Mouse (Mus musculus): ENCODE results near the gene Smoc1.

Smoc1 gene

GRCm38 (mm10) chr12:81026995-81027942 lies 661 bp downstream of the Smoc1 start:
- no peak for DNase-seq

- DNase-seq, result no peak
Measured at GRCm38 (mm10) chr12:81028291-81028920, 1.8 kb downstream of the Smoc1 start.

GRCm38 (mm10) chr12:81029731-81030130 lies 3.1 kb downstream of the Smoc1 start:
- DNase-seq, result no peak

GRCm38 (mm10) chr12:81031579-81031978 lies 5.0 kb downstream of the Smoc1 start:
- no peak for DNase-seq

- no peak for DNase-seq
Measured at GRCm38 (mm10) chr12:81033389-81034041, 6.9 kb downstream of the Smoc1 start.

- no peak for DNase-seq
Measured at GRCm38 (mm10) chr12:81034042-81034417, 7.4 kb downstream of the Smoc1 start.

- DNase-seq, result no peak
Measured at GRCm38 (mm10) chr12:81035850-81036249, 9.2 kb downstream of the Smoc1 start.

GRCm38 (mm10) chr12:81043616-81044015 lies 17.0 kb downstream of the Smoc1 start:
- no peak for DNase-seq

- no peak for DNase-seq
Measured at GRCm38 (mm10) chr12:81046926-81047325, 20.3 kb downstream of the Smoc1 start.

GRCm38 (mm10) chr12:81049661-81050060 lies 23.1 kb downstream of the Smoc1 start:
- no peak for DNase-seq

GRCm38 (mm10) chr12:81055000-81055705 lies 28.5 kb downstream of the Smoc1 start:
- DNase-seq, result no peak

- DNase-seq, result no peak
Measured at GRCm38 (mm10) chr12:81055811-81056210, 29.2 kb downstream of the Smoc1 start.

- no peak for DNase-seq
Measured at GRCm38 (mm10) chr12:81057619-81058018, 31.0 kb downstream of the Smoc1 start.

GRCm38 (mm10) chr12:81058561-81058960 lies 32.0 kb downstream of the Smoc1 start:
- DNase-seq, result no peak

GRCm38 (mm10) chr12:81061831-81062361 lies 35.3 kb downstream of the Smoc1 start:
- DNase-seq, result no peak

- DNase-seq, result no peak
Measured at GRCm38 (mm10) chr12:81063336-81063955, 36.8 kb downstream of the Smoc1 start.

GRCm38 (mm10) chr12:81074139-81074538 lies 47.5 kb downstream of the Smoc1 start:
- DNase-seq, result no peak

- DNase-seq, result no peak
Measured at GRCm38 (mm10) chr12:81074941-81075340, 48.3 kb downstream of the Smoc1 start.

- no peak for DNase-seq
Measured at GRCm38 (mm10) chr12:81077953-81078646, 51.5 kb downstream of the Smoc1 start.

- no peak for DNase-seq
Measured at GRCm38 (mm10) chr12:81080345-81080744, 53.7 kb downstream of the Smoc1 start.

GRCm38 (mm10) chr12:81081031-81081430 lies 54.4 kb downstream of the Smoc1 start:
- DNase-seq, result no peak

- no peak for DNase-seq
Measured at GRCm38 (mm10) chr12:81083146-81083545, 56.5 kb downstream of the Smoc1 start.
